Mouse (Mus musculus) intestine, embryonic 16.5 days (tissue): Measurements from ENCODE around the gene Tsc22d1. TPM values are rescaled to one million over a fixed set of nuclear protein-coding genes. Genes with fewer than 3 reads are reported as not detected.
A peak's percentile ranks its signal among the peaks of the same experiment; 100 is the strongest.

Experiments used
- ATAC-seq: fragments of 200-750 bp; cut with Nextera tagmentation; 2 replicates; pipeline ENCODE4 v1.8.0; 2017; ENCODE audit warnings: moderate TSS enrichment, moderate library complexity
- H3K27ac ChIP-seq: fragments of 300-500 bp; sonication (generic); 2 replicates; pipeline ENCODE4 v1.5.1; 2014; ENCODE audit warnings: mild to moderate bottlenecking, low read length
- H3K27me3 ChIP-seq: fragments of 300-500 bp; sonication (generic); replicated peaks from 2 replicates; pipeline ENCODE4 v1.6.1; 2014; ENCODE audit warnings: low read length, control low read depth, mixed read lengths; ENCODE audit not compliant: control insufficient read depth, insufficient read depth
- H3K36me3 ChIP-seq: fragments of 300-500 bp; sonication (generic); 2 replicates; pipeline ENCODE4 v1.6.1; 2014; ENCODE audit warnings: low read length, control low read depth; ENCODE audit not compliant: control insufficient read depth, insufficient read depth
- H3K4me1 ChIP-seq: fragments of 300-500 bp; sonication (generic); 2 replicates; pipeline ENCODE4 v1.6.1; 2014; ENCODE audit warnings: low read length, control low read depth, mixed read lengths; ENCODE audit not compliant: control insufficient read depth, insufficient read depth
- H3K4me2 ChIP-seq: fragments of 300-500 bp; sonication (generic); 2 replicates; pipeline ENCODE4 v1.6.1; 2014; ENCODE audit warnings: low read depth, low read length, control low read depth
- H3K4me3 ChIP-seq: fragments of 300-500 bp; sonication (generic); 2 replicates; pipeline ENCODE4 v1.5.1; 2014; ENCODE audit warnings: mild to moderate bottlenecking, low read length
- H3K9ac ChIP-seq: fragments of 300-500 bp; sonication (generic); 2 replicates; pipeline ENCODE4 v1.6.1; 2014; ENCODE audit warnings: low read depth, low read length
- H3K9me3 ChIP-seq: fragments of 300-500 bp; sonication (generic); 2 replicates; pipeline ENCODE4 v1.6.1; 2016; ENCODE audit warnings: low read length, control low read depth; ENCODE audit not compliant: control insufficient read depth
- WGBS: fragments of 180-500 bp; shearing (Covaris S2); extraction: QIAGEN DNeasy Blood & Tissue Kit; methylation state at CpG from one replicate; pipeline ENCODE4 v1.1.7; 2014; 5-methylcytosine and 5-hydroxymethylcytosine counted together
- polyA plus RNA-seq: library from polyadenylated mRNA; unstranded; fragments of >200 nt; fragmentation: Nextera tagmentation; extraction: Ambion mirVana; gene quantifications from 2 replicates; pipeline ENCODE4 v1.2.1, GENCODE M21; 2015

Gene Tsc22d1
- polyA plus RNA-seq, 1 experiment from 2014 or later: 424 TPM

- Histone ChIP-seq H3K4me3 (no peak overlapping the region), H3K4me2 (no peak overlapping the region), H3K9ac (no peak overlapping the region), H3K27ac (no peak overlapping the region), H3K4me1 (peaks cover 3% of the 10 kb centered on the region; the same call in 1 of the 2 replicates), H3K9me3 (no peaks in the 10 kb centered on the region), H3K27me3 (no peaks in the 10 kb centered on the region), H3K36me3 (no peaks in the 10 kb centered on the region)
- 53% methylated on average over 6 of the region's 6 CpGs for WGBS
- no peak for ATAC-seq
These were observed 99.4 kb downstream of the Tsc22d1 start for GRCm38 (mm10) chr14:76514050-76514585.

DNA sequence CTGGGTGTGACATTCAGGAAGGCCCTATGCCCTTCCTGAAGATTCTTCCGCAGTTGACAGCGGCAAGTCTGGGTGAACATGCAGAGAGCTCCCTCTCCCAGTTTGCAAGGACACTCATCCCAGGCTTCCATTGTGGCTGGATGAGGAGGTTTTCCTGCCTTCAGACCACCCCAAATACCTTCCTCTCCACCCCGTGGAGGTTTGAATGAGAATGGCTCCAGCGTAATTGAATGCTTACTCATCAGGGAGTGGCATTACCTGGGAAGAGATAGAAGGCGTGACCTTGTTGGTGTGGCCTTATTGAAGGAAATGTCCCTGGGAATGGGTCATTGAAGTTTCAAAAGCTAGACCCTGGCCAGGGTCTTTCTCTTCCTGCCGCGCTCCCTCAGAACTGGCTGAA lies 100.9 kb downstream of the Tsc22d1 start:
- no peak overlapping the region for H3K4me3 ChIP-seq
- H3K27me3 ChIP-seq: no peaks in the 10 kb centered on the region
- H3K9me3 ChIP-seq: no peaks in the 10 kb centered on the region
- H3K4me2 ChIP-seq: no peak overlapping the region
- peaks cover 8% of the 10 kb centered on the region for H3K4me1 ChIP-seq
- no peak overlapping the region for H3K9ac ChIP-seq
- WGBS: 70% methylated on average over 7 of the region's 7 CpGs
- H3K36me3 ChIP-seq: no peaks in the 10 kb centered on the region
- ATAC-seq: no peak
- H3K27ac ChIP-seq: no peak overlapping the region

- Histone ChIP-seq H3K4me3 (no peak overlapping the region), H3K27ac (no peak overlapping the region), H3K4me2 (no peak overlapping the region), H3K4me1 (peaks cover 10% of the 10 kb centered on the region), H3K27me3 (no peaks in the 10 kb centered on the region), H3K36me3 (no peaks in the 10 kb centered on the region), H3K9ac (no peak overlapping the region), H3K9me3 (no peaks in the 10 kb centered on the region)
- 78% methylated on average over 5 of the region's 5 CpGs for WGBS
- no peak for ATAC-seq
These were observed 103.5 kb downstream of the Tsc22d1 start for GRCm38 (mm10) chr14:76518217-76518616.

DNA sequence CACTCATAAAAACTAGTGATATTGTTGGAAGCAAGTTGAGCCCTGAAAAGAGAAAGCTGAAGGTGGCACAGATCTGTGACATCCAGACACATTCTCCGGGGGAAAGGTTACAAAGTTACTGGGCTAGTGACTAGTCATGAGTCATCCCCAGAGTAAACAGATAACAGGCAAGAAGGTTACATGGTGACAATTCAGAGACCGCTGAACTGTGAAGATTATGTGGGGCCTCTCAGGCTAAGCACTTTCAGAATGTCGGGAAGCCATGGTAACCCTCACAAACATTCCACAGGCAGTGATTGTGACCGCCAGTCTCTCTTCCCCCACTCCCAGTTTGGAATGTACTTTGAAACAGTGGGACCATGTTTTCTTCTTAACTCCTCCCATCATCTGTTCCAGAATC lies 105.8 kb downstream of the Tsc22d1 start:
- Histone ChIP-seq H3K36me3 (no peaks in the 10 kb centered on the region), H3K9me3 (no peaks in the 10 kb centered on the region), H3K27ac (no peak overlapping the region), H3K27me3 (no peaks in the 10 kb centered on the region), H3K9ac (no peak overlapping the region), H3K4me2 (no peak overlapping the region; the same call in 1 of the 2 replicates), H3K4me3 (no peak overlapping the region), H3K4me1 (peaks cover 10% of the 10 kb centered on the region)
- 29% methylated on average over 4 of the region's 4 CpGs for WGBS
- ATAC-seq: peak; percentile 93

GRCm38 (mm10) chr14:76521308-76521707 lies 106.5 kb downstream of the Tsc22d1 start:
- H3K9me3 ChIP-seq: no peaks in the 10 kb centered on the region
- H3K4me1 ChIP-seq: peaks cover 7% of the 10 kb centered on the region
- 86% methylated on average over 3 of the region's 3 CpGs for WGBS
- ATAC-seq: no peak
- H3K4me2 ChIP-seq: no peak overlapping the region
- no peaks in the 10 kb centered on the region for H3K27me3 ChIP-seq
- no peak overlapping the region for H3K4me3 ChIP-seq
- no peak overlapping the region for H3K27ac ChIP-seq
- H3K36me3 ChIP-seq: no peaks in the 10 kb centered on the region
- no peak overlapping the region for H3K9ac ChIP-seq

DNA sequence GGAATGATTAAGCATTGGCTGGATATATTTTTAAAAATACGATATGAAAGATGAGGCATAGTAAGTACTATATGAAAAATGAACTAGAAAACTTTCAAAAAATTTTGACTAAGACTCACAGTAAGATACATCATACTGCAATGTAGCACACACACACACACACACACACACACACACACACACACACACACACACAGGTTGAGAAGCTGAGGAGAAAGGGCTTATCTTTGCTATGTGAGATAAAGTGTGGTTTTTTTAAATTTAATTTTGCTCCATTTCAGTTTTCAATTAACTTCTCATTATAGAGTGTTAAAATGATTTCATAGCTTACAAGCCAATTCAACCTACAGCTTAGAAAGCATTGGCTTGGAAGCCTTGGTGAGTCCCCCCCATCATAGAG lies 108.6 kb downstream of the Tsc22d1 start:
- Histone ChIP-seq H3K27me3 (no peaks in the 10 kb centered on the region), H3K4me1 (peaks cover 18% of the 10 kb centered on the region), H3K36me3 (no peaks in the 10 kb centered on the region), H3K27ac (no peak overlapping the region), H3K4me2 (no peak overlapping the region), H3K4me3 (no peak overlapping the region), H3K9ac (no peak overlapping the region), H3K9me3 (no peaks in the 10 kb centered on the region)
- ATAC-seq: no peak
- 89% methylated on average over 1 of the region's 1 CpGs for whole genome bisulfite sequencing

GRCm38 (mm10) chr14:76526467-76526866 lies 111.7 kb downstream of the Tsc22d1 start:
- Histone ChIP-seq H3K4me3 (no peak overlapping the region), H3K9ac (no peak overlapping the region), H3K36me3 (no peaks in the 10 kb centered on the region), H3K4me2 (no peak overlapping the region), H3K27ac (0 out of 2 replicates have a peak overlapping the region, but pooled peaks have one; percentile 5), H3K4me1 (peaks cover 17% of the 10 kb centered on the region), H3K9me3 (no peaks in the 10 kb centered on the region), H3K27me3 (no peaks in the 10 kb centered on the region)
- no peak for ATAC-seq
- WGBS: 64% methylated on average over 6 of the region's 6 CpGs

DNA sequence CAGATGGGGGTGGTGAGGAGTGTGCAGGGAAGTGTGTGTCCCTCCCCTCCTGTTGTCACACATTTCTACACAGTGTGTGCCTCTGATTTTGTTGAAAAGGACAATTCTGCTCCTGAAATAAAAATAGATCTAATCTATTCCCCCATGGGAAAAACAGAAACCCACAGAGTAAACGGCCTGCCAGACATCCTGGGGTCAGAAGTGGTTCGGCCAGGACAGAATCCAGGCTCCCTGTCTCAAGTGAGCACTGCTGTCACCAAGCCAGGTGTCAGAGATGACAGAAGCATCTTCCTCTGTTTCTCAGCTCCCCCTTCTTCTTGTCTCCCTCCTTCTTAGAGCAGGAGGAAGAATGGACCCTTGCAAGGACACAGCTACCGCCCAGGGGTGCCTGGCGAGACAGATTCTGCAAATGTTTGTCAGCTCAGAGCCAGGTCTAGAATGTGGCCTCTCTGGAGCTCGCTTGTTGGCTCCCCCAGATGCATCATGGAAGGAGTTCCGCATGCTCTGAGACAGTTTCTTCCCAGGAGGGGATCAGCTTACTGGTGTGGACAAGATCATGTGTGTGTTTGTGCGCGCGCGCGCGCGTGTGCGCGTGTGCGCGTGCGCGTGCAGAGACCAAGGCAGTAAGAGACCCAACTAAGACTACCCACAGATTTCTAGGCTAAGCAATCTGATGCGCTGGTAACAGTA lies 112.4 kb downstream of the Tsc22d1 start:
- Histone ChIP-seq H3K27ac (peak overlapping the region; percentile 5; the same call in 1 of the 2 replicates), H3K4me1 (peaks cover 17% of the 10 kb centered on the region), H3K4me3 (no peak overlapping the region), H3K4me2 (no peak overlapping the region), H3K9me3 (no peaks in the 10 kb centered on the region), H3K9ac (no peak overlapping the region), H3K36me3 (no peaks in the 10 kb centered on the region), H3K27me3 (no peaks in the 10 kb centered on the region)
- 82% methylated on average over 20 of the region's 20 CpGs for WGBS
- ATAC-seq: 0 out of 2 replicates have a peak, but pooled peaks have one; percentile 24

- 41% methylated on average over 9 of the region's 9 CpGs for WGBS
These were observed 113.1 kb downstream of the Tsc22d1 start for GRCm38 (mm10) chr14:76527758-76528313.

More at GRCm38 (mm10) chr14:76527758-76528313, 113.1 kb downstream of the Tsc22d1 start:
- peaks cover 20% of the 10 kb centered on the region for H3K4me1 ChIP-seq
- H3K36me3 ChIP-seq: no peaks in the 10 kb centered on the region
- H3K4me3 ChIP-seq: no peak overlapping the region
- peak; percentile 54 for ATAC-seq
- H3K4me2 ChIP-seq: no peak overlapping the region
- no peak overlapping the region for H3K27ac ChIP-seq
- H3K9ac ChIP-seq: 0 out of 2 replicates have a peak overlapping the region, but pooled peaks have one; percentile 5
- H3K9me3 ChIP-seq: no peaks in the 10 kb centered on the region
- no peaks in the 10 kb centered on the region for H3K27me3 ChIP-seq
